Mouse (Mus musculus) lung, postnatal 0 days (tissue): ENCODE results near the gene Grcc10. TPM values are rescaled to one million over a fixed set of nuclear protein-coding genes. Genes with fewer than 3 reads are reported as not detected.

ENCODE experiments used
- ATAC-seq: fragments of 200-750 bp; cut with Nextera tagmentation; 2 replicates; pipeline ENCODE4 v1.8.0; 2017; ENCODE audit warnings: moderate library complexity
- DNase-seq: peaks from one replicate; pipeline ENCODE4 v3.0.0-alpha.2; 2016; ENCODE audit warnings: low spot score
- H3K27ac ChIP-seq: fragments of 300-500 bp; sonication (generic); 2 replicates; pipeline ENCODE4 v1.5.1; 2014; ENCODE audit warnings: antibody characterized with exemption, mild to moderate bottlenecking, low read length, mixed read lengths
- H3K27me3 ChIP-seq: fragments of 300-500 bp; sonication (generic); replicated peaks from 2 replicates; pipeline ENCODE4 v1.6.1; 2014; ENCODE audit warnings: low read length, mixed read lengths; ENCODE audit not compliant: insufficient read depth
- H3K36me3 ChIP-seq: fragments of 300-500 bp; sonication (generic); 2 replicates; pipeline ENCODE4 v1.6.1; 2014; ENCODE audit warnings: low read length, mixed read lengths; ENCODE audit not compliant: insufficient read depth
- H3K4me1 ChIP-seq: fragments of 300-500 bp; sonication (generic); 2 replicates; pipeline ENCODE4 v1.6.1; 2014; ENCODE audit warnings: antibody characterized with exemption, low read depth, low read length, mixed read lengths; ENCODE audit not compliant: insufficient read depth
- H3K4me2 ChIP-seq: fragments of 300-500 bp; sonication (generic); replicated peaks from 2 replicates; pipeline ENCODE4 v1.6.1; 2014; ENCODE audit warnings: low read depth, mild to moderate bottlenecking, low read length, moderate library complexity, mixed read lengths
- H3K4me3 ChIP-seq: fragments of 300-500 bp; sonication (generic); 2 replicates; pipeline ENCODE4 v1.5.1; 2014; ENCODE audit warnings: low read depth, low read length
- H3K9ac ChIP-seq: fragments of 300-500 bp; sonication (generic); replicated peaks from 2 replicates; pipeline ENCODE4 v1.6.1; 2014; ENCODE audit warnings: low read depth, mild to moderate bottlenecking
- H3K9me3 ChIP-seq: fragments of 300-500 bp; sonication (generic); 2 replicates; pipeline ENCODE4 v1.6.1; 2016; ENCODE audit warnings: low read length, mixed read lengths
- CTCF ChIP-seq: IDR thresholded peaks from 2 replicates; pipeline ENCODE4 v1.5.1; 2016; ENCODE audit warnings: antibody characterized with exemption, mild to moderate bottlenecking
- EP300 ChIP-seq: IDR thresholded peaks from 2 replicates; pipeline ENCODE4 v1.6.1; 2016; ENCODE audit warnings: antibody characterized with exemption, mild to moderate bottlenecking, control low read depth
- WGBS: fragments of 180-500 bp; shearing (Covaris S2); extraction: QIAGEN DNeasy Blood & Tissue Kit; methylation state at CpG from one replicate; pipeline ENCODE4 v1.1.7; 2014; 5-methylcytosine and 5-hydroxymethylcytosine counted together
- polyA plus RNA-seq: library from polyadenylated mRNA; unstranded; fragments of >200 nt; fragmentation: Nextera tagmentation; extraction: Ambion mirVana; gene quantifications from 2 replicates; pipeline ENCODE4 v1.2.1, GENCODE M21; 2015

Grcc10 gene
- polyA plus RNA-seq, 1 experiment from 2014 or later = 332 TPM

DNA sequence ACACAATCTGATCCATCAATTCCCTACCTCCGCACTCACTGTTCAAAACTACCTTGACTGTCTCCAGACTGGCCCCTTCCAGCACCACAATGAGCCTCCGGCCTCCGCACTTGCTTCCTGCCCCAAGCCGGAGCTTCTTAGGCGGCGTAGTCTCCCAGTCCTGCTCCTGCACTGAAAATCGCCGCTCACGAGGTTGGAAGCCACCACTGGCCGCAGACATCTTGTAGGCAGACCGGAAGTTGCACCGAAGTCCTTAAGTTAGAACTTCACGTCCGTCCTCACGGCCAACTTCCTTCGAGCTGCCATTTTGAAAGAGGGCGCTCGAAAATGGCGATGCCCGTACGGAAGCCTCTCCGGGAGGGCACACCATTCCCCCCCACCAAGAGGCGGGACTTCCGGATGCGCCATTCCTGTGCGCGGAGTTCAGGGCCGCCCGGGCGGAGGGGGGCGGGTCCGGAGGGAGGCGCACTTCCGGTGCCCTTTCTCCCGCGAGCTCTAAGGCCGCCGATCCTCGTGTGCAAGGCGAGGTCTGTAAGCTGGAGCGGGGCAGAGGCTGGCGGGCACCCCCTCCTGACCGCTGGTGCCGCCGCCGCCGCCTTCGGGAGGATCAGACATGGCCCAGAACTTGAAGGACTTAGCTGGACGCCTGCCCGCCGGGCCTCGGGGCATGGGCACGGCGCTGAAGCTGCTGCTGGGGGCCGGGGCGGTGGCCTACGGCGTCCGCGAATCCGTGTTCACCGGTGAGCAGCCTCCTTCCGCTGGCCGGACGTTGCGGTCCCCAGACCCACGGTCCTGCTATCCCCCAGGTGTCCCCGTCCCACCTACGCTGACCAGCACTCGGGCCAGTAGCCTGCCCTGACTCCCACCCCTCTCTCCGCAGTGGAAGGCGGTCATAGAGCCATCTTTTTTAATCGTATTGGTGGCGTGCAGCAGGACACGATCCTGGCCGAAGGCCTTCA, 29.1 kb downstream of the Grcc10 start, which contains the start of the genes Emg1 and Phb2:
Emg1 (minus strand) TSS at position 355 of the 959 bp plus-strand sequence.
Phb2 (plus strand) TSS at position 513 of the 959 bp plus-strand sequence.
- peak; percentile 98 for ATAC-seq

DNA sequence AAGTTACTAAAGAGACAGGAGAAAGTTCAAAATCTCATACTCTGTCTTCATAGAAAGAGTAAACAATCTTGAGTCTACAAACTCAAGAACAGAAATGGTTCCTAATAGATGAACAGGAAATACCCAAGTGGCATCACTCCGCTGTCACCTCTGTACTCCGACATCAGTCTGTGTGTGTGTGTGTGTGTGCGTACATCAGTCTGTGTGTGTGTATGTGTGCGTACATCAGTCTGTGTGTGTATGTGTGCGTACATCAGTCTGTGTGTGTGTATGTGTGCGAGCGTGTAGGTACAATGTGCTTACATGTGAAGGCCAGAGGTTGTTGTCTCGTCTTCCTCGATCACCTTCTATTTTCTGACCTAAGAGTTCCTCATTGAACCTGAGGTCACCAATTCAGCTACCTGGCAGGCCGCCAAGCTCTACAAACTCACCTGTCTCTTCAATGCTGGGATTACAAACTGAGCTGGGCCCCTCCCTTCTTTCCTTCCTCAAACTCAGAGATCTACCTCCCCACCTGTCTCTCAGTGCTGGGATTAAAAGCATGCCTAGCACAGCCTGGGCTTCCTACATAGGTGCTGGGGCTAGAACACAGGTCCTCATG, 32.8 kb downstream of the Grcc10 start:
- Histone ChIP-seq H3K4me3 (no peak overlapping the region), H3K27me3 (no peaks in the 10 kb centered on the region), H3K36me3 (peaks cover 16% of the 10 kb centered on the region), H3K4me2 (no peak overlapping the region), H3K9ac (no peak overlapping the region), H3K9me3 (no peaks in the 10 kb centered on the region), H3K27ac (no peak overlapping the region), H3K4me1 (peaks cover 11% of the 10 kb centered on the region; the same call in 1 of the 2 replicates)
- ATAC-seq (no peak), DNase-seq (no peak)
- WGBS = 77% methylated on average over 10 of the region's 10 CpGs
- no peak for TF ChIP-seq EP300
- TF ChIP-seq CTCF = no peak

More for the DNA sequence above, 29.1 kb downstream of the Grcc10 start, which contains the start of the genes Emg1 and Phb2:
- DNase-seq = peak; percentile 99
- Histone ChIP-seq H3K27ac (peak within 1 kb of the TSS; percentile 86), H3K4me3 (peak within 1 kb of the TSS; percentile 79), H3K9ac (peak within 1 kb of the TSS; percentile 84), H3K9me3 (no peaks in the 10 kb centered on the region), H3K27me3 (no peaks in the 10 kb centered on the region), H3K4me2 (peak within 1 kb of the TSS; percentile 96), H3K36me3 (peaks cover 12% of the 10 kb centered on the region; the same call in 1 of the 2 replicates), H3K4me1 (peaks cover 12% of the 10 kb centered on the region; the same call in 1 of the 2 replicates)
- TF ChIP-seq CTCF = peak; percentile 1; the same call in 1 of the 2 replicates
- TF ChIP-seq EP300 = peak; percentile 58; the same call in 1 of the 2 replicates
- 2% methylated on average over 72 of the region's 76 CpGs for WGBS

DNA sequence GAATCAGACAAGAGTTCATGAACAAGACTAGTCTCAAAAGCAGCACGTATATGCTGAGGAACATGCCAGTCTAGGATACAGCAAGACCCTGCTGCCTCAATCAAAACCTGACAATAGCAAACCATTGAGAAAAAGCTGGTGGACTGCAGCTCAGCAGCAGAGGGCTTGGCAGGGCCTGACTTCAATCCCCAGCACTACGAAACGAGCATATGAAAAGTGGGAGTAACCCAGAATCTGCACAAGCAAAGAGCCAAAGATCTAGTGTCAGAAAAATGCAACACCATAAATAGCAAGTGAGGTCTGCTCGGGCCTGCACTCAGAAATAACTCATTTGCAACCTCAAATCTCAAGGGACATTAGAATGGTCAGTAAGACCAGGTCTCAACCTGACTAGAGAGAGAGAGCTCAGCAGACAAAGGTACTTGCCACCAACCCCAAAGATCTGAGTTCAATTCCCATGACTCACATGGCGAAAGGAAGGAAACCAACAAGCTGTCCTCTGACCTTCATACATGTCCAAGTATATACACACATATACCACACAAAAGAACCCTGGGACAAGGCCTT, 35.0 kb downstream of the Grcc10 start:
- Histone ChIP-seq H3K27ac (no peak overlapping the region), H3K36me3 (peaks cover 30% of the 10 kb centered on the region), H3K4me3 (no peak overlapping the region)

DNA sequence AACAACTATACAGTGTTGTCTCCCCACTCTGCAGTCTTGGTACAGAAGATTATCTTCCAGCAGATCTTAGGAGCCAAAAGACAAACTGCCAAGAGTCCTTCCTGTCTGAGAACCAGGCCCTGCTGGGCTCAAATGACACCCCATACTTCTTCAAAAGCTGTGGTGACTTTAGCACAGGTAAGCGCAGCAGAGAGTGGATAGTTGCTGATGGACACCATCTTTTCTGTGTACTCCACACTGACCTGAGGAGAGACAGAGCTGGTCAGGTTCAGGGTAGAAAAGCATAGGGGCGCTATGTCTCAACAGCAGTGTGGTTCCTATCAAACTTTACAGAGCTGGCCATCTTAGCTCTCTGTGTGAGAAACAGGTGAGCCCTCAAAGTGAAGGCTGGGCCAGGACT, 36.8 kb downstream of the Grcc10 start:
- H3K9me3 ChIP-seq = no peaks in the 10 kb centered on the region
- H3K4me1 ChIP-seq = no peaks in the 10 kb centered on the region
- TF ChIP-seq CTCF = no peak
- TF ChIP-seq EP300 = no peak
- no peak overlapping the region for H3K4me3 ChIP-seq
- H3K27me3 ChIP-seq = no peaks in the 10 kb centered on the region
- DNase-seq = no peak
- WGBS = 95% methylated on average over 2 of the region's 2 CpGs
- H3K27ac ChIP-seq = no peak overlapping the region
- H3K9ac ChIP-seq = no peak overlapping the region
- no peak for ATAC-seq
- H3K36me3 ChIP-seq = peaks cover 31% of the 10 kb centered on the region
- no peak overlapping the region for H3K4me2 ChIP-seq

More for the DNA sequence above, 35.0 kb downstream of the Grcc10 start:
- Histone ChIP-seq H3K9me3 (no peaks in the 10 kb centered on the region), H3K4me2 (no peak overlapping the region), H3K9ac (no peak overlapping the region), H3K27me3 (no peaks in the 10 kb centered on the region), H3K4me1 (no peaks in the 10 kb centered on the region)
- TF ChIP-seq CTCF (no peak), EP300 (no peak)
- ATAC-seq (no peak), DNase-seq (no peak)
- 79% methylated on average over 5 of the region's 5 CpGs for WGBS

DNA sequence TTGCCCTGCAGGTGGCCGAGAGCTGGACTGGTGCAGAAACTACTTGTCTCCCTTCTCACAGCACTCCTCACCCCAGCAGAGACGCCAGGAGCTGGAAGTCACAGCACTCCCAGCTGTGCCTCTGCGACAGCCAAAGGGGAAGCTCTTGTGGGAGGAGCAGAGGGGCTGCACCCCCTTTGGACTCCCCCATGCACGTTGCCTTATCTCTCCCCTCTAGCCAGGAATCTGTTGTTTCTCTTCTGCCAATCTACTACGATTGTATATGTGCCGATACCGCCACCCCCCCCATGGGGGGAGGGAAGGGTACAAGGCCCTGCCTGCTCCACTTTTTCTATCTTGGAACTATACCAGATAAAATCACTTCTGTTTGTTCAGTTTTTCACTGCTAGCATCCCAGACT, 37.4 kb downstream of the Grcc10 start:
- Histone ChIP-seq H3K9me3 (no peaks in the 10 kb centered on the region), H3K4me1 (no peaks in the 10 kb centered on the region), H3K9ac (no peak overlapping the region), H3K4me2 (no peak overlapping the region), H3K4me3 (no peak overlapping the region), H3K27ac (no peak overlapping the region), H3K27me3 (no peaks in the 10 kb centered on the region), H3K36me3 (peaks cover 36% of the 10 kb centered on the region)
- no peak for TF ChIP-seq CTCF
- no peak for TF ChIP-seq EP300
- DNase-seq = no peak
- WGBS = 69% methylated on average over 7 of the region's 7 CpGs
- ATAC-seq = no peak

DNA sequence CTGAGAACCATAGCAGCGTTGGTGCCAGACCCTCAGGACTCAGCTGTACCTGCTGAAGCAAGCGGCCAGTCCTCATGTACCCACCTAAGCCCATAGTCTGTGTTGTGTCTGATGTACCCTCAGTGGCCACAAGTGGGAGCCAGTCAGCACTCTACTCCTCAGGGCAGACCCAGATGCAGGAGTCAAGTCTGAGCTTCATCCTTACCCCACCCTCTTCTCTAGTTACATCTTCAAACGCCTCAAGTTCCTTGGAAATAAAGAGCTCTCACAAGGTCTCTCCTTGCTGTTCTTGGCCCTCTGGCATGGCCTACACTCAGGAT, 38.4 kb downstream of the Grcc10 start:
- no peak overlapping the region for H3K9ac ChIP-seq
- no peaks in the 10 kb centered on the region for H3K27me3 ChIP-seq
- no peaks in the 10 kb centered on the region for H3K4me1 ChIP-seq
- peaks cover 36% of the 10 kb centered on the region for H3K36me3 ChIP-seq
- ATAC-seq (peak; percentile 55), DNase-seq (peak; percentile 69)
- no peak overlapping the region for H3K27ac ChIP-seq
- no peak overlapping the region for H3K4me2 ChIP-seq
- H3K4me3 ChIP-seq = no peak overlapping the region
- TF ChIP-seq EP300 (no peak), CTCF (peak; percentile 92)
- 41% methylated on average over 3 of the region's 3 CpGs for WGBS
- no peaks in the 10 kb centered on the region for H3K9me3 ChIP-seq
